Mouse (Mus musculus): ENCODE results near the gene Zfp358. TPM values are rescaled to one million over a fixed set of nuclear protein-coding genes. Genes with fewer than 3 reads are reported as not detected.

Zfp358 gene
- total RNA-seq, 2 experiments from 2014 or later: 29.4 to 30.5 TPM

DNA sequence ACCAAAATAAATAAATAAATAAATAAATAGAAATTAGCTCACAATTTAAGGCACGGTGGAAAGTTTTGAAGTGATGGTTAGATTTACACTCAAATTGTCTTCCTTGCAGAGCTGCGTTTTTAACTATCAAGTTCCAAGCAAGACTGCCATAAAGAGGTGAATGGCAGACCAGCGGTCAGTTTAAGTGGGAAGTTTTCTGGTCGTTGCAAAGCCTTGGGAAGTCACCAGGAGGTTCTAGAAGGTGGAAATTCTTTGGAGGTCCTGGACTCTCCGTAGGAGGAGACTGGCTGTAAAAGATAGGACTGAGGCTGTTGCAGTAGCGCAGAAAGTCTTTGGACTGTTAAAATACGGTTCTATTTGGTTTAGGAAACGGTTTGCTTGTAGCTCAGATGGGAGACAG is 6.8 kb downstream of the Zfp358 start:
- DNase-seq: no peak

DNA sequence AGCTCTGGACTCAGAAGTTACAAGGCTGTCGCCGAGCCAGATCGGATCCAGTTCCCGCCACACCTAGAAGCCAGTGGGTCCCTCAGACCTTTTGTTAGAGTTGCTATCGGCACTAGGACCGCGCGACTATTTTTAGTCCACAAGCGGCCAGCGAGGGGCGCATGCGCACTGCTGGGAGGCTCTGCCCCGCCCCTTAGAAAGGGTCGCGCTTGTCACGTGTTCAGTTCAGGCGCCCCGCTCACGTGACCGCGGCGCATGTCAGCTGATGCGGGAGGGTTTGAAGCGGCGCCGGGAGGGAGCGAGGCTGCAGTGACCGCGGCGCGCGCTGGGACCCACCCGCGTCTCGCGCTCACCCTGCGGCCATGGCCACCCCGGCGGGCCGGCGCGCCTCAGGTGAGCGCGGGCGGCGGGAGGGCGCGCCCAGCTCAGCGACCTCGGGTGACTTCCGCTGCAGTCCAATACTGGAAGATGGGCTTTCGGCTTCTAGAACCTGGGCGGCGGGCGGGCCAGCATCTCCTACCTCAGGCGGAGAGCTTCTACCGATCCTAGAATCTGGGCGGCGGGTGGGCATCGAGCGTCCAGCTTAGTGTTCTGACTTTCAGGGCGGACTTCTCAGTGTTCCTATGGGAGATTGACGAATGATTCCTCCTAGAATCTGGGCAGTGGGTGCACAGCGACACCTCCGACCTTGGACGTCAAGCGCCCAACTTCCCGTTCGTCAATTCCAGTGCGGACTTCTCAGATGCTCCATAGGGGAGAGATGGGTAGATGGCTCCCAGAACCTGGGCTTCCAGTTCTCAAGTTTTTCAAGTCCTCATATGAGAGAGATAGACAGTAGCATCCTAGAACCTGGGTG is 7.5 kb downstream of the Zfp358 start, which contains the start of gene Mcoln1:
Gene Mcoln1 (plus strand): TSS at position 223 of the 856 bp plus-strand sequence.
- peak; percentile 98 for DNase-seq

DNA sequence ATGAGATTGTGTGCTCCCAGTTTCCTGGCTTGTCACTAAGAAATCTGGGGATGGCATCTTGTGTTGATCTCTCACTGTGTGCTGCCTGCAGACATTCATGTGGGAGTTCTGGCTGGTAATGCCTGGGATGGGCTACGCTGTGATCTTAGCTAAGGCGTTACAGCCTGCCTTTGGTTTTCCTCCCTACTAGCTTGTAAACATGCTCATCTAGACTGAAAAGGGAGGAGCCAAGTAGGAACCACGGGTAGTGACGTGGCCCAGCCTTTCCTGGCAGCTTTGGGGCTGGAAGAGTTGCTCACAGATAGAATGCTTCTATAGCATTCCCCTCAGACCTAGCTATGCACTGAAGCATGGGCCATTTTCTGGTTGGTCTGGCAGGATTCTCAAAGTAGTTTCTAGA is 9.3 kb downstream of the Zfp358 start:
- peak in 1 of 2 experiments; percentile 30 for DNase-seq

DNA sequence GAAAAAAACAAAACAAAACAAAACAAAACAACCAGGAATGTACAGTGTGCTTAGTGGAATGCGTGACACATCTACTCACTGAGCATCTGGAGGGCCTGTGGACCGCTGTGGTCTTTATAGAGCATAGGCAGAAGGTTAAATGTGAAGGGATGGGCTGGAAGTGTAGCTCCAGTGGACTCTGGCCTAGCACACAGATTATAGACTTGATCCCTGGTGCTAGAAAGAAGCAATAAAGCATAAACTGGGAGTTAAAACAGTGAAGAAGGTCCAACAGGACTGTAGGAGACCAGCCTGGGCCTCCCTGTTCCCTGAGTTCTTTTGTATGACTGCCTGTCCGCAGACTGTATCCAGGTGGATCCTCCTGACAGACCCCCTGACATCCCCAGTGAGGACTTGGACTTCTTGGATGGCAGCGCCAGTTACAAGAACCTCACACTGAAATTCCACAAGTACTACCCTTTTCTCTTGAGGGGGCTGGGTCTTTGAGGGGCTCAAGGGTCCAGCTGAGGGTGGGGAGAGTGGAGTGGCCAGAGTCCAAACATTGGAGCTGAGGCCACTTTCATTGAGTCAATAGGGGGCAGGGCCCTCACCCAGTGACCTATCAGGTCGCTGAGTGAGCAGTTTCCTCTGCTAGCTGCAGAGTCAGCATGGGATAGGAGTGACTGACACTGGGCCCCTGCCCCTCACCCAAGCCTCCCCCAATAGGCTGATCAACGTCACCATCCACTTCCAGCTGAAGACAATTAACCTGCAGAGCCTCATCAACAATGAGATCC is 15.2 kb downstream of the Zfp358 start:
- DNase-seq: no peak

DNA sequence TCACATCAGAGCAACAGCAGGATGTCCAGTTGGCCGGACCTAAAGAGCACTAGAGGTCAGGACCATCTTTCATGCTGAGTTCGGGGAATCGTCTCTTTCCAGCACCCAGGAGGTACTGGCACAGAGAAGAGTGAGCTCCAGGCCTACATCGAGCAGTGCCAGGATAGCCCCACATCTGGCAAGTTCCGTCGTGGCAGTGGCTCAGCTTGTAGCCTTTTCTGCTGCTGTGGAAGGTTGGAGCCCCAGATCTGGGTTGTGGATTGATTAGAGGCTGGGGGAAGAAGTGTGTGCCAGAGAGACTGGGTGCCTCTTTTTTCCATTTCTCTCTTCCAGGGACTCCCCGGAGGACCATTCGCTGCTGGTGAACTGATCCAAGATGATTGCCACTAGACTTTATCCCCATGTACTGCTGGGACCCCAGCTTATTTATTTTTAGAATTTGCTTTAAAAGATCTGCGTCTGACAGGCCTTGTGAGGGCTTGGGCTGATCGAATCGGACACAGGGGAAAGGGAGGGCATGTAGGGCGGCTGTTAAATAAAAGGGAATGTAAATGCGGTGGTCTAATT is 21.8 kb downstream of the Zfp358 start:
- no peak for DNase-seq

DNA sequence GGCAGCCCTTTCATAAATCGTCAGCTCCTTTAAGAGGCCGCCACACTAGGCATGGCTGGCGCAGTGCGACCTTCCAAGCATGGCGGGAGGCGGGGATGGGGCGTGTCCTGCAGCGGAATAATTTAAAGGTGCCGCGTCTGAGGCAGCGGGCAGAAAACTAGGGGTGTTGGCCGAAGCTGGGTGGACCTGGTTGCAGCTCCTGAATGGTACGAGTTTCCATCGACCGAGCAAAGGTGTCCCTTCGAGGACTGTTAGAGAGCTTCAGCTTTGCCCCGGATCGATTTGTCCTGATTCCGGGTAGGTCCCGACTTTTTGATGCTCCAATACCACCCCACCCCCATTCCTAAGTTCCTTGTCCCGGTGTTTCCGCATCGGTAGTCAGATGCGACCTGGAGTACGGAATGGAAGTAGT is 22.3 kb downstream of the Zfp358 start, which contains the start of gene Pnpla6:
Gene Pnpla6 (plus strand): TSS at position 125 of the 412 bp plus-strand sequence.
- peak; percentile 93 to 95 for DNase-seq

DNA sequence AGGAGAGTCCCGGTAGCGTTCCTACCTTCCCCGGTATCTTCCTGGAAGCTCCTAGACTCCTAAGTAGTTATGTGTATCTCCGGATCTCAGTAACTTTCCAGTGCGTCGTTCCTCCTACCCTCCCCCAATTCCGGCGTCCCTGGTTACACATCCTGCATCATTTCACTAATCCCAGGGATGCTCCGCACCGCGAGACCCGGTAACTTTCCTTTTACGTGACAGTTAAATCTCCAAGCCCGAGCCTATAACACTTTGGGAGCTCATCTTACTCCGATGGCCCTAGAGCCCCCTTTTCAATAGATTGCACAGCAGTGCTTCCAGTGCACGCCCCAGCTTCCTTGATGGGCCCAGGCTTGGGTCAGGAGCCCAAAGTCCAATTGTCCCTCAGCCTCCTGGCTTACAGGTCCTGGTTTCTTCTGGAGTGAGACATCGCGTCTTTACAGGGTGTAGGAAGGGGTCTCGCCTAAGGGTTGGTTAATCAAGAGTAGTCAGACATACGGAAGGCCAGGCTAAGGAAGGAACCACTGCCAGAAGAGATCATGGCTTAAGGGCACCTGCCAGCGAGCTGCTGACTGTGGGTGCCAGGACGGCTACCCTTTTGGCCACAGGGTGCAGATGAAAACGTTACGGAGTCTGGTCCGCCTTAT is 23.0 kb downstream of the Zfp358 start:
- peak; percentile 55 to 65 for DNase-seq

DNA sequence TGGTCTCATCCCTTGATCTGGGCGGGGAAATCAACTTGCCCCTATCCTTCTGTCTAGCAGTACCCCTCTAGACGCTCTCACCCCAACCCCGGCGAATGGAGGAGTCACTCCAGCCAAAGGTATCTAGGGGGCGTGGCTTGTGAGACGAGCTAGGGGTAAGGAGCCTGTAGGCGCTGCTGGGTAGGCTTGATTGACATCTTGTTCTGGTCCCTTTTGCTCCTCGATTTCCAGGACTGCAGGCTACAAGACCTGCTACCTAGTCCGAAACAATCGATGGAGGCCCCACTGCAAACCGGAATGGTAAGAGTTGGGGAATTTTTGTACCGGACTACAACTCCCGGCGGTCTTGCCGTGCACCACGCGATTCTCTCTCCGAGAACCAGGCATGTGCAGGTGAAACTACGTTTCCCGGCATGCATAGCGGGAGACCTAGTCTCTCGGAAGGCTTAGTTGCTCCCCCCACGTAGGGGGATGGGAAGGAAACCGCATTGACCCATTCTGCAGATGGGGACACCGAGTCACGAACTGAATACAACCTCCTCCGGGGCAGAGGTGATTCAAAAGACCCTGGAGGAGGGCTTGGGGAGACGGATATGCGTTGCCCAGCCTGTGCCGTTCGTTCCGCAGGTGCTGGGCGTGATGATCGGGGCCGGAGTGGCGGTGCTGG is 23.6 kb downstream of the Zfp358 start:
- peak; percentile 97 for DNase-seq

DNA sequence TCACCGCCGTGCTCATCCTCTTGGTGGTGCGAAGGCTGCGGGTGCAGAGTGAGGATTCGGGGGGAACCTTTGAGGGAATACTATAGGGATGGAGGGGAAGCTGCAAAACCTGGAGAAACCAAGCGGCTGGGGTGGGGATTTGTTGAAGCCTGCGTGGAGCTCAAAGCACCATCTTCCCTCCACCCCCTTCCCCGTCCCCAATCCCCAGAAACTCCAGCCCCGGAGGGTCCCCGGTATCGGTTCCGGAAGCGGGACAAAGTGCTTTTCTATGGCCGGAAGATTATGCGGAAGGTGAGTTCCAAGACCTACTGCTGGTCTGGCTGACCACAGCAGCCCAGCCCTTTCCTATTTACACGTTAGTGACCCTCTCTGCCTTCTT is 24.2 kb downstream of the Zfp358 start:
- peak; percentile 49 to 53 for DNase-seq

DNA sequence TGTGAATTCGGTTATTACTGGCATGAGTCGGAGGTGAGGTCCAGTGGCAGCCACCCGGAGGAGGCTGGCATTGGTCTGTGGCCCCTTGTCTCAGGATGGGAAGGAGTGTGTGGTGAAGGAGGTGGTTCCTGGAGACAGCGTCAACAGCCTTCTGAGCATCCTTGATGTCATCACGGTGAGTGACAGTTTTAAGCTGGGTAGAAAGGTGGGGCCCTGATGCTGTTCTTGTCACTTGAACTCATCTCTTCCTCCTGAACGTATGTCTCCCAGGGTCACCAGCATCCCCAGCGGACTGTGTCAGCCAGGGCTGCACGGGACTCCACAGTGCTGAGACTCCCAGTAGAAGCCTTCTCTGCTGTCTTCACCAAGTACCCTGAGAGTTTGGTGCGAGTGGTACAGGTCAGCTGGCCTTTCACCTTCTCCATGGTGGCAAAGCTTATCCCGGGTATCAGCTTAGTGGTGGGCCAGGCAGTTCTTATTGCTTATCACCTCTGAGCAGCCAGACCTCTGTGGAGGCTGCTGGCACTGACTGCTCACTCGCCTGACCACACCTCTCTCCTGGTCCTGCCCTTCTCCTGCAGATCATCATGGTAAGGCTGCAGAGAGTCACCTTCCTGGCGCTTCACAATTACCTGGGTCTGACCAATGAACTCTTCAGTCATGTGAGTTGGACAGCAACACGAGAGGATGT is 29.2 kb downstream of the Zfp358 start:
- no peak for DNase-seq

DNA sequence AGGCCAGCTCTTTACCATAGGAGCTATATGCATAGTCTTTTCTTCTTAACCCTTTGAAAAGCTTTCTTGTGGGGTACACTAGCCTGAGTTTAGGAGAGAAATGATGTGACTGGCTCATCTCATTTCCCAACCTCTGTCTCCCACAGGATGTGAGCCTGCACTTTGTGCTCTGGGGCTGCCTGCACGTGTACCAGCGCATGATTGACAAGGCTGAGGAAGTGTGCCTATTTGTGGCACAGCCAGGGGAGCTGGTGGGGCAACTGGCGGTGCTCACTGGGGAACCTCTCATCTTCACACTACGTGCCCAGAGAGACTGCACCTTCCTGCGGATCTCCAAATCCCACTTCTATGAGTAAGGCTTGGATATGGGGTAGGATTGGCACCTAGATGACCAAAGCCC is 37.9 kb downstream of the Zfp358 start:
- no peak for DNase-seq

DNA sequence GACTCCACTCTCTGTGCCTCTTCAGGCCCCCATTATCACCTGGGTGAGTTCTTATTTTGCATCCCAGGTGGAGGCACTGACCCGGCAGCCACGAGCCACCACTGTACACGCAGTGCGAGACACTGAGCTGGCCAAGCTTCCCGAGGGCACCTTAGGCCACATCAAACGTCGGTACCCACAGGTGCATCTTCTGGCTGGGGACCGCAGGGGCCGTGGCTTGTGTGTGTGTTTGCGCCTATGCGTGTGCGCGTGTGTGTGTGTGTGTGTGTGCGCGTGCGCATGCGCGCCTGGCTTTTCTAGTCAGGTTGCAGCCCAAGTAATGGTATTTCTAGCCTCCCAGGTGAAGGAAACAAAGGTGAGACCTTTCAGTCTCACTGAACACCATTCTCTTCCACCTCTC is 39.0 kb downstream of the Zfp358 start:
- no peak for DNase-seq

DNA sequence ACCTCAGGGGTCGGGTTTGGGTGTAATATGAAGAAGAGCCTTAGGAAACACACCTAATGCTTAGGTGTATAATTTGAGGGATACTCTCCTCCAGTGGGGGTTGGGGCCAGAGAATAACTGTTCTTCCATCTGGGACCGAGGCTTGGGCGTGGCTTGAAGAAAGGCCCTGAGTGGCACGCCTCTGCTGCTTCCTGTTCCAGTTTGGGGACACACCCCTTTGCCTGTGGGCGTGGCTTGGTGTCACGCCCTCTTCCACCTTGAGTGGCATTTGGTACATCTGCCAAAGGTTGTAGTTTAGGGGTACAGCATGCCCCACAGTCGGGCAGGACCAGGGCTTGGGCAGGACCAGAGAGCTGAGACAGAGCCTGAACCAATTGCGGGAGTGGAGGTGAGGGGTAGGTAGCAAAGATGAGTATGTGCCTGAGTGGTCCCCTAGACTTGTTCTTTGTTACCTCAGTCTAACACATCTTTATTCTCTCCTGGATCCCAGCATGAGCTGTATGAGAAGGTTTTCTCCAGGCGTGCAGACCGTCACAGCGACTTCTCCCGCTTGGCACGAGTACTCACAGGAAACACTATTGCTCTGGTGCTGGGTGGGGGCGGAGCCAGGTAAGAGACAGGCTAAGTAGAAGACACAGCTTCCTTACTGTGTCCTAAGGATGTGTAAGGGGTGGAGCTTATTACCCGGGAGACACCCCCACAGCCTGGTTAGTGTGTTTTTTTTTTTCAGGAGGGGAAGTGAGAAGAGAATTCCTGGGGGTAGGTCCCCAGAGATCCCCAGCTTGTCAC is 43.3 kb downstream of the Zfp358 start:
- DNase-seq: no peak

DNA sequence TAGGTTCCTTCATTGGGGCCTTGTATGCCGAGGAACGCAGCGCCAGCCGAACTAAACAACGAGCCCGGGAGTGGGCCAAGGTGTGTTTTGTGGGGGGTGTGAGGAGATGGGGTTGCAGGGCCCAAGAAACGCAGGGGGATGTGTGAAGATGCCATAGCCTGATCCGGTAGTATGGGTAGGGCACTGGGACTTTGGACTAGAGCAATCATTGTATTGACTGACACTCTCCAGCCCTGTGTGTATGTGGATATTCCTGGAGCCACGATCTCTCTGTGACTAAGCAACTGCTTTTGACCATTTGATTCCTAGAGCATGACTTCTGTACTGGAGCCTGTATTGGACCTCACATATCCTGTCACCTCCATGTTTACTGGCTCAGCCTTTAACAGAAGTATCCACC is 44.0 kb downstream of the Zfp358 start:
- no peak for DNase-seq

DNA sequence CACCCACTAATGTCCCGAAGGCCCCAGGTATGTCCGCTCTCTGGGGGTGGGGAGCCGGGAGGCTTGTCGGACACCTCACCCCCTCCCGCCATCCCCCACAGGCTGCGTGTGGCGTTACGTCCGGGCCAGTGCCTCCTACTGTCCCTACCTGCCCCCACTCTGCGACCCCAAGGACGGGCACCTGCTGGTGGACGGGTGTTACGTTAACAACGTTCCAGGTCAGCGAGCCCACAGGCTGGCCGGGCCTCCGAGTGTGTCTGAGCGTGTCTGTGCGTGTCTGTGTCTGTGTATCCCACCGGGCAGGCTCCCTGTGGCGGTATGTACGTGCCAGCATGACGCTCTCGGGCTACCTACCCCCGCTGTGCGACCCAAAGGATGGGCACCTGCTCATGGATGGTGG is 44.7 kb downstream of the Zfp358 start:
- DNase-seq: no peak

DNA sequence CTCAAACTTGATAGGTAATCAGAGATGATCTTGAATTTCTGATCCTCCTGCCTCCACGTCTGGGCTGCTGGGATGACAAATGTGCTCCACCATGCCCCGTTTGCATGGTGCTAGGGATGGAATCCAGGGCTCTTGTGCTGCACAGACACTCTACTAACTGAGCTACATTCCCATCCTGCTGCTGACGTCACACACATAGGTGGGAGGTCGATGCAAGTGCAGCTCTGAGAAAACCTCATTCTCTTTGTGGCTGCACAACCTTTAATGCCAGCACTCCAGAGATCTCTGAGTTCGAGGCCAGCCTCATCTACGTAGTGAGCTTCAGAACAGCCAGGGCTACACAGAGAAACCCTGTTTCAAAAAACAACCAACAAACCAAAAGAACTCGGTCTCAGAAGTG is 46.2 kb downstream of the Zfp358 start:
- no peak for DNase-seq

DNA sequence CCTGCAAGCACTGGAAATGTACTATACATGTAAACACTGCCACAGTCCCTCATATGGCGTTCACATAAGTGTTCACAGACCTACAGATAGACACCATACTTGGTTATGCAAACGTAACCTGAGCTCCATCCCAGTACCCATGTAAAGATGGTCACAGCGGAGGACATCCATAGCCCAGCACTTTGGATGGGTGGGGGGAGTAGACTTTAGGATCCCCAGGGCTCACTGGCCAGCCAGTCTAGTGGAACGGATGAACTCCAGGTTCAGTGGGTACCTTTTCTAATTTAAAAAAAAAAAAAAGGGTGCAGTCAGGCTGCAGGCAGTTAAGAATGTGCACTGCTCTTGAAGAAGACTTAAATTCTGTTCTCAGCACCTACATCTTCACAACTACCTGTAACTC is 47.1 kb downstream of the Zfp358 start:
- no peak for DNase-seq

DNA sequence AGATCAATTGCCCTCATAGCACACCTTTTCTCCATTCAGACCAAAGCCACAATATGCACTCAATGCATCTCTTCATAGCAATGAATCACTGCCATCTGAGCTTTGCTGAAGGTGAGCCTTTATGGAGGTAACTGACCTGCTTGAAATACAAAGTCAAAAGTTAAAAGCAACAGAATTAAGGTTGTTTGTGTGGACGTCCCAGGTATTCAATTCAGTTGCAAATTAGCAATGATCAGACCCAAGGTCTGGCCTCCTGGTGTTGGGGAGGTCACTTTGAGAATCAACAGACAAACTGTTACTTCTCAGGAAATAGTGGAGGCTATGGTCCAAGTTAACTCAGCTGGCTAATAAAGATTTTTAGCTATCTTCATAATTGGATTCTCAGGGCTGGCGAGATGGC is 53.6 kb downstream of the Zfp358 start:
- DNase-seq: no peak
